Mouse (Mus musculus): ENCODE measurements around the gene Uvrag. TPM values are rescaled to one million over a fixed set of nuclear protein-coding genes. Genes with fewer than 3 reads are reported as not detected.

Uvrag gene
- polyA plus RNA-seq, 1 experiment from 2014 or later: 16.7 TPM

- WGBS: 31% methylated on average over 7 of the region's 7 CpGs
- H3K9me3 ChIP-seq: no peaks in the 10 kb centered on the region
- peaks cover 55% of the 10 kb centered on the region for H3K27me3 ChIP-seq
- no peak overlapping the region for H3K9ac ChIP-seq
- H3K36me3 ChIP-seq: peaks cover 14% of the 10 kb centered on the region; the same call in 1 of the 2 replicates
- peaks cover 63% of the 10 kb centered on the region for H3K4me1 ChIP-seq
- H3K4me2 ChIP-seq: no peak overlapping the region
- ATAC-seq (ENCODE audit: insufficient number of reproducible peaks, low FRiP score, low TSS enrichment, low read depth): no peak
- no peak overlapping the region for H3K27ac ChIP-seq
- H3K4me3 ChIP-seq: no peak overlapping the region
Measured at GRCm38 (mm10) chr7:98843649-98844048, 297.3 kb downstream of the Uvrag start.

GRCm38 (mm10) chr7:98842997-98843396 lies 297.9 kb downstream of the Uvrag start:
- no peak for ATAC-seq (ENCODE audit: insufficient number of reproducible peaks, low FRiP score, low TSS enrichment, low read depth)
- no peak overlapping the region for H3K4me3 ChIP-seq
- H3K9me3 ChIP-seq: no peaks in the 10 kb centered on the region
- peaks cover 57% of the 10 kb centered on the region for H3K27me3 ChIP-seq
- H3K9ac ChIP-seq: no peak overlapping the region
- H3K36me3 ChIP-seq: 0 out of 2 replicates have a peak, but pooled peaks cover 9% of the 10 kb centered on the region
- no peak overlapping the region for H3K27ac ChIP-seq
- no peak overlapping the region for H3K4me2 ChIP-seq
- WGBS: 68% methylated on average over 3 of the region's 3 CpGs
- H3K4me1 ChIP-seq: peaks cover 68% of the 10 kb centered on the region

GRCm38 (mm10) chr7:98841802-98842201 lies 299.1 kb downstream of the Uvrag start:
- Histone ChIP-seq H3K9me3 (no peaks in the 10 kb centered on the region), H3K4me2 (no peak overlapping the region), H3K27ac (no peak overlapping the region), H3K27me3 (peaks cover 52% of the 10 kb centered on the region), H3K4me3 (no peak overlapping the region), H3K36me3 (0 out of 2 replicates have a peak, but pooled peaks cover 2% of the 10 kb centered on the region), H3K4me1 (peaks cover 76% of the 10 kb centered on the region), H3K9ac (no peak overlapping the region)
- 32% methylated on average over 3 of the region's 3 CpGs for WGBS
- no peak for ATAC-seq (ENCODE audit: insufficient number of reproducible peaks, low FRiP score, low TSS enrichment, low read depth)

GRCm38 (mm10) chr7:98840771-98841170 lies 300.2 kb downstream of the Uvrag start:
- Histone ChIP-seq H3K4me1 (peaks cover 80% of the 10 kb centered on the region), H3K27me3 (peaks cover 61% of the 10 kb centered on the region), H3K4me2 (peak overlapping the region; percentile 96; the same call in 1 of the 2 replicates), H3K4me3 (peak overlapping the region; percentile 63), H3K27ac (no peak overlapping the region), H3K9ac (no peak overlapping the region), H3K9me3 (no peaks in the 10 kb centered on the region), H3K36me3 (no peaks in the 10 kb centered on the region)
- 54% methylated on average over 3 of the region's 3 CpGs for WGBS
- ATAC-seq (ENCODE audit: insufficient number of reproducible peaks, low FRiP score, low TSS enrichment, low read depth): no peak

- Histone ChIP-seq H3K4me1 (peaks cover 91% of the 10 kb centered on the region), H3K27ac (no peak overlapping the region)
Measured at GRCm38 (mm10) chr7:98839312-98839711, 301.6 kb downstream of the Uvrag start.

DNA sequence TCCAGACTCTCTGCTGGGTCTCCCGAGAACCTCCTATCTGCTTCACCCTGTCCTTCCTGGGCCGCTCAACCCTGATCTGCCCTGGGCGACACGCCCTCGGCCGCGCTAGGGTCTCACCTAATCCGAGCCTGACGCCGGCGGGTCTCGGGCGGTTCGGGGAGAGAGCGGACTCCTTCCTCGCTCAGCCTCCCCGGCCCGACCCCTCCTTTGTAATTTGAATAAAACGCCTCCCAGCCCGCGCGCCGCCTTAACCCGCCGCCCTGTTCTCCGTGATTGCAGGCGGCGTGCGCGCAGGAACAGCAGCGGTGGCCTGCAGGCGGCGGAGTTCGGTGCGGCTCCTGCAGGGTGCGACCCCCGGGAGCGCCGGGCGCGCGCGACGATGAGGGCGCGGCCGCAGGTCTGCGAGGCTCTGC lies 302.2 kb downstream of the Uvrag start:
- Histone ChIP-seq H3K4me1 (peaks cover 87% of the 10 kb centered on the region), H3K27ac (peak overlapping the region; percentile 63), H3K9ac (peak overlapping the region; percentile 51), H3K9me3 (no peaks in the 10 kb centered on the region), H3K4me3 (peak overlapping the region; percentile 63), H3K4me2 (peak overlapping the region; percentile 96), H3K27me3 (peaks cover 71% of the 10 kb centered on the region), H3K36me3 (no peaks in the 10 kb centered on the region)
- peak; percentile 15; the same call in 1 of the 2 replicates for ATAC-seq (ENCODE audit: insufficient number of reproducible peaks, low FRiP score, low TSS enrichment, low read depth)
- under 1% methylated on average over 48 of the region's 48 CpGs for WGBS

More at GRCm38 (mm10) chr7:98839312-98839711, 301.6 kb downstream of the Uvrag start:
- H3K9ac ChIP-seq: peak overlapping the region; percentile 51; the same call in 1 of the 2 replicates
- peak overlapping the region; percentile 96 for H3K4me2 ChIP-seq
- peak overlapping the region; percentile 63 for H3K4me3 ChIP-seq
- peaks cover 71% of the 10 kb centered on the region for H3K27me3 ChIP-seq
- no peaks in the 10 kb centered on the region for H3K9me3 ChIP-seq
- no peaks in the 10 kb centered on the region for H3K36me3 ChIP-seq
- no peak for ATAC-seq (ENCODE audit: insufficient number of reproducible peaks, low FRiP score, low TSS enrichment, low read depth)
- WGBS: 8% methylated on average over 12 of the region's 12 CpGs

DNA sequence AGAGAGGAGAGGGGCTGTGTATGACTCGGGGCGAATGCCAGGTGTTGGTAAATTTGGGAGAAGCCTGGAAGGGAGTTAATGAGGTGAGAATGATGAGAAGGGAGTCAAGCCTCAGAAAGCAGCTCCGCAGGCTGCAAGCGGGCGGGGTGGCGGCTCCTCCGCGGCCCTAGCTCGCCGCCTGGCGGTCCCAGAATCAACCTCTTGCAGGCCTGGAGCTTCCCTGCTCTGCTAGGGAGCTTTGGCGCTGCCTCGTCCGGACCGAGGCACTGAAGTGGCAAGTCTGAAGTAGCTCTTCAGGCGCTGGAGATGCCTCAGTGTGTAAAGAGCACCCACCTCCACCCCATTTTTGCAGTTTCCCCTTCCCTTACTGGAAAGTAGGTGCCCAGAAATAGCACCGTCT lies 303.0 kb downstream of the Uvrag start:
- peak overlapping the region; percentile 96 for H3K4me2 ChIP-seq
- H3K9me3 ChIP-seq: no peaks in the 10 kb centered on the region
- no peaks in the 10 kb centered on the region for H3K36me3 ChIP-seq
- H3K9ac ChIP-seq: 0 out of 2 replicates have a peak overlapping the region, but pooled peaks have one; percentile 51
- peak; percentile 49 for ATAC-seq (ENCODE audit: insufficient number of reproducible peaks, low FRiP score, low TSS enrichment, low read depth)
- 2% methylated on average over 17 of the region's 17 CpGs for WGBS
- H3K27me3 ChIP-seq: peaks cover 70% of the 10 kb centered on the region
- H3K4me1 ChIP-seq: peaks cover 80% of the 10 kb centered on the region
- H3K27ac ChIP-seq: peak overlapping the region; percentile 68
- peak overlapping the region; percentile 63 for H3K4me3 ChIP-seq

- no peak for ATAC-seq (ENCODE audit: insufficient number of reproducible peaks, low FRiP score, low TSS enrichment, low read depth)
- H3K9me3 ChIP-seq: no peaks in the 10 kb centered on the region
- no peak overlapping the region; the same call in 1 of the 2 replicates for H3K27ac ChIP-seq
- no peaks in the 10 kb centered on the region for H3K36me3 ChIP-seq
- WGBS: 2% methylated on average over 23 of the region's 23 CpGs
- peaks cover 75% of the 10 kb centered on the region for H3K4me1 ChIP-seq
- H3K9ac ChIP-seq: peak overlapping the region; percentile 64; the same call in 1 of the 2 replicates
- H3K4me3 ChIP-seq: peak overlapping the region; percentile 63
- peaks cover 82% of the 10 kb centered on the region for H3K27me3 ChIP-seq
- peak overlapping the region; percentile 96 for H3K4me2 ChIP-seq
Measured at GRCm38 (mm10) chr7:98836646-98837045, 304.3 kb downstream of the Uvrag start.

GRCm38 (mm10) chr7:98835519-98836441 lies 305.2 kb downstream of the Uvrag start:
- H3K4me1 ChIP-seq: peaks cover 68% of the 10 kb centered on the region
- under 1% methylated on average over 40 of the region's 46 CpGs for WGBS

More at GRCm38 (mm10) chr7:98835519-98836441, 305.2 kb downstream of the Uvrag start:
- Histone ChIP-seq H3K4me2 (peak overlapping the region; percentile 96), H3K27ac (peak overlapping the region; percentile 69; the same call in 1 of the 2 replicates), H3K9ac (peak overlapping the region; percentile 64), H3K4me3 (peak overlapping the region; percentile 63), H3K9me3 (no peaks in the 10 kb centered on the region), H3K27me3 (peaks cover 82% of the 10 kb centered on the region), H3K36me3 (no peaks in the 10 kb centered on the region)
- no peak for ATAC-seq (ENCODE audit: insufficient number of reproducible peaks, low FRiP score, low TSS enrichment, low read depth)

Other genes starting within 250 kb of the Uvrag start
- gene Dgat2, start 41.6 kb upstream of the Uvrag start, polyA plus RNA-seq (2015; fragmentation: Nextera tagmentation; extraction: Ambion mirVana): 139 and 142 TPM in 2 replicates
- gene Mogat2, start 97.5 kb upstream of the Uvrag start, polyA plus RNA-seq (2015; fragmentation: Nextera tagmentation; extraction: Ambion mirVana): 3.0 and 3.4 TPM in 2 replicates
- 10.2 and 11.5 TPM in 2 replicates for gene Map6, start 126.3 kb upstream of the Uvrag start, polyA plus RNA-seq (2015; fragmentation: Nextera tagmentation; extraction: Ambion mirVana)
- gene Serpinh1, start 212.1 kb upstream of the Uvrag start, polyA plus RNA-seq (2015; fragmentation: Nextera tagmentation; extraction: Ambion mirVana): 2,485 and 2,692 TPM in 2 replicates
- 13.8 and 15.9 TPM in 2 replicates for gene Gdpd5, start 240.3 kb upstream of the Uvrag start, polyA plus RNA-seq (2015; fragmentation: Nextera tagmentation; extraction: Ambion mirVana)

All from limb, embryonic 15.5 days (tissue).